Mouse (Mus musculus) retina, postnatal 7 days (tissue): Measurements from ENCODE around the gene Slc26a3.

Source experiments
- DNase-seq: peaks from one replicate; pipeline ENCODE4 v3.0.0-alpha.2; 2012; ENCODE audit warnings: low read depth, low spot score

The Slc26a3 gene

GRCm38 (mm10) chr12:31390571-31390970 lies at the start of gene Slc26a3:
Gene Slc26a3 (plus strand): TSS chr12:31390871.
- no peak for DNase-seq

- DNase-seq = no peak
Measured at GRCm38 (mm10) chr12:31350191-31350943, 40.3 kb upstream of the Slc26a3 start.

GRCm38 (mm10) chr12:31350944-31351928 lies 39.4 kb upstream of the Slc26a3 start, which contains the start of gene Dld:
Gene Dld (minus strand): TSS chr12:31351453.
- peak; percentile 94 for DNase-seq

GRCm38 (mm10) chr12:31366428-31366827 lies 24.2 kb upstream of the Slc26a3 start:
- DNase-seq = no peak

- DNase-seq = no peak
Measured at GRCm38 (mm10) chr12:31367721-31368120, 22.9 kb upstream of the Slc26a3 start.

- no peak for DNase-seq
Measured at GRCm38 (mm10) chr12:31369118-31369517, 21.6 kb upstream of the Slc26a3 start.

- no peak for DNase-seq
Measured at GRCm38 (mm10) chr12:31369656-31370055, 21.0 kb upstream of the Slc26a3 start.

GRCm38 (mm10) chr12:31374603-31375282 lies 15.9 kb upstream of the Slc26a3 start:
- DNase-seq = peak; percentile 70

- no peak for DNase-seq
Measured at GRCm38 (mm10) chr12:31375283-31375615, 15.4 kb upstream of the Slc26a3 start.

- DNase-seq = no peak
Measured at GRCm38 (mm10) chr12:31376326-31376950, 14.2 kb upstream of the Slc26a3 start.

- DNase-seq = no peak
Measured at GRCm38 (mm10) chr12:31377241-31377640, 13.4 kb upstream of the Slc26a3 start.

- no peak for DNase-seq
Measured at GRCm38 (mm10) chr12:31380878-31381277, 9.8 kb upstream of the Slc26a3 start.

- DNase-seq = no peak
Measured at GRCm38 (mm10) chr12:31382451-31382850, 8.2 kb upstream of the Slc26a3 start.

- no peak for DNase-seq
Measured at GRCm38 (mm10) chr12:31387303-31387702, 3.4 kb upstream of the Slc26a3 start.

- DNase-seq = no peak
Measured at GRCm38 (mm10) chr12:31391696-31392095, 1.0 kb downstream of the Slc26a3 start.

- DNase-seq = no peak
Measured at GRCm38 (mm10) chr12:31395895-31396294, 5.2 kb downstream of the Slc26a3 start.

GRCm38 (mm10) chr12:31397709-31398108 lies 7.0 kb downstream of the Slc26a3 start:
- DNase-seq = no peak

- DNase-seq = no peak
Measured at GRCm38 (mm10) chr12:31400821-31401220, 10.2 kb downstream of the Slc26a3 start.

GRCm38 (mm10) chr12:31401930-31402329 lies 11.3 kb downstream of the Slc26a3 start:
- no peak for DNase-seq

GRCm38 (mm10) chr12:31404575-31405240 lies 14.0 kb downstream of the Slc26a3 start:
- no peak for DNase-seq

- DNase-seq = no peak
Measured at GRCm38 (mm10) chr12:31415971-31416370, 25.3 kb downstream of the Slc26a3 start.
